8 mouse cellular contexts compared by ENCODE assay signal in genomic region chr3:89159211-89159610, GRCm38 (mm10). TPM values are rescaled to one million over a fixed set of nuclear protein-coding genes. Genes with fewer than 3 reads are reported as not detected.
DNase-seq lines count a peak whose midpoint lies in the region; ATAC-seq and TF ChIP-seq lines count a peak whose summit lies in the region.

No protein-coding gene starts in this region.

- H3K4me1 ChIP-seq in embryonic facial prominence, embryonic 12.5 days, result peaks cover 19% of the 10 kb centered on the region
- peaks cover 11% of the 10 kb centered on the region for H3K4me1 ChIP-seq in limb, embryonic 14.5 days (ENCODE audit: control insufficient read depth, insufficient read depth, low read length)
- peaks cover 34% of the 10 kb centered on the region for H3K4me1 ChIP-seq in midbrain, embryonic 15.5 days

- no peaks in the 10 kb centered on the region for H3K9me3 ChIP-seq in embryonic facial prominence, embryonic 12.5 days
- H3K9me3 ChIP-seq in limb, embryonic 14.5 days (ENCODE audit: control insufficient read depth, low read length), result no peaks in the 10 kb centered on the region
- H3K9me3 ChIP-seq in midbrain, embryonic 15.5 days, result no peaks in the 10 kb centered on the region

- DNase-seq in 3T3-L1 (ENCODE audit: low read depth, low spot score) (peak; percentile 41), ES-CJ7 (ENCODE audit: low read depth, low spot score) (peak; percentile 67)
- DNase-seq in limb, embryonic 14.5 days (ENCODE audit: low spot score), result peak; percentile 40
- peak; percentile 68 for DNase-seq in urinary bladder, postnatal 25 days (ENCODE audit: low spot score)
- no peak for DNase-seq in c-Kit-positive CD71-positive TER-119-positive erythroid progenitor cells, embryonic 14.5 days (ENCODE audit: low spot score)

- no peak for TF ChIP-seq POLR2A in limb, embryonic 14.5 days (IDR thresholded peaks at IDR 0.05; ENCODE audit: borderline replicate concordance, extremely low read depth, insufficient read depth, insufficient read length)

- H3K4me2 ChIP-seq in embryonic facial prominence, embryonic 12.5 days (replicated peaks), result peak overlapping the region; percentile 98
- peak overlapping the region; percentile 96 for H3K4me2 ChIP-seq in limb, embryonic 14.5 days (replicated peaks; ENCODE audit: low read depth, low read length, severe bottlenecking)
- H3K4me2 ChIP-seq in midbrain, embryonic 15.5 days, result peak overlapping the region; percentile 89

- ATAC-seq in embryonic facial prominence, embryonic 12.5 days (ENCODE audit: insufficient number of reproducible peaks, insufficient read depth, low FRiP score, low TSS enrichment), result no peak
- ATAC-seq in hematopoietic stem cell, adult 5-6 weeks (replicated peaks in 1 of 2; ENCODE audit: insufficient read depth in 1 of 2, low FRiP score in 2 of 2, low TSS enrichment in 1 of 2, low read depth in 1 of 2, poor library complexity in 2 of 2, severe bottlenecking in 2 of 2), result peak; percentile 39 to 57; a peak in 3 of 4 replicates
- ATAC-seq in limb, embryonic 14.5 days (ENCODE audit: low FRiP score, low read depth), result no peak
- peak; percentile 41; the same call in 1 of the 2 replicates for ATAC-seq in midbrain, embryonic 15.5 days (replicated peaks)

- peaks cover 20% of the 10 kb centered on the region for H3K27me3 ChIP-seq in embryonic facial prominence, embryonic 12.5 days
- peaks cover 17% of the 10 kb centered on the region for H3K27me3 ChIP-seq in limb, embryonic 14.5 days (ENCODE audit: control insufficient read depth, insufficient read depth, low read length)
- no peaks in the 10 kb centered on the region for H3K27me3 ChIP-seq in midbrain, embryonic 15.5 days (replicated peaks)

- no peak overlapping the region for H3K9ac ChIP-seq in embryonic facial prominence, embryonic 12.5 days
- H3K9ac ChIP-seq in limb, embryonic 14.5 days (ENCODE audit: low read depth, low read length, severe bottlenecking), result no peak overlapping the region
- peak overlapping the region; percentile 76 for H3K9ac ChIP-seq in midbrain, embryonic 15.5 days

- WGBS in embryonic facial prominence, embryonic 12.5 days, result 3% methylated on average over 13 of the region's 13 CpGs
- WGBS in limb, embryonic 14.5 days, result 4% methylated on average over 13 of the region's 13 CpGs
- under 1% methylated on average over 13 of the region's 13 CpGs for WGBS in midbrain, embryonic 15.5 days

- H3K4me3 ChIP-seq in embryonic facial prominence, embryonic 12.5 days, result peak overlapping the region; percentile 61
- peak overlapping the region; percentile 55 for H3K4me3 ChIP-seq in limb, embryonic 14.5 days (replicated peaks; ENCODE audit: low read length)
- peak overlapping the region; percentile 88 for H3K4me3 ChIP-seq in midbrain, embryonic 15.5 days

- no peak overlapping the region for H3K27ac ChIP-seq in embryonic facial prominence, embryonic 12.5 days
- no peak overlapping the region for H3K27ac ChIP-seq in limb, embryonic 14.5 days (replicated peaks; ENCODE audit: low read depth, low read length)
- peak overlapping the region; percentile 75 for H3K27ac ChIP-seq in midbrain, embryonic 15.5 days

- no peaks in the 10 kb centered on the region for H3K36me3 ChIP-seq in embryonic facial prominence, embryonic 12.5 days
- H3K36me3 ChIP-seq in limb, embryonic 14.5 days (ENCODE audit: control insufficient read depth, insufficient read depth, low read length), result no peaks in the 10 kb centered on the region
- no peaks in the 10 kb centered on the region for H3K36me3 ChIP-seq in midbrain, embryonic 15.5 days (replicated peaks)

RNA-seq across cellular contexts. Expression of gene Hcn3, which starts 0.8 kb away (rescaled TPM):
- polyA plus RNA-seq in embryonic facial prominence, embryonic 12.5 days (2016; fragmentation: Nextera tagmentation; extraction: Ambion mirVana), result 3.9 and 4.4 TPM in 2 replicates
- 1.5 and 3.5 TPM in 2 replicates for total RNA-seq in hematopoietic stem cell, adult 5-6 weeks (2017)
- 4.6 and 8.9 TPM in 2 replicates for polyA plus RNA-seq in limb, embryonic 14.5 days (2012; rRNA removed)
- 1.5 and 1.6 TPM in 2 replicates for polyA plus RNA-seq in limb, embryonic 14.5 days (2014; fragmentation: Nextera tagmentation; extraction: Ambion mirVana)
- polyA plus RNA-seq in midbrain, embryonic 15.5 days (2015; fragmentation: Nextera tagmentation; extraction: Ambion mirVana), result 59.6 and 59.8 TPM in 2 replicates

RNA-seq across cellular contexts. Expression of gene Clk2, which starts 5.4 kb away (rescaled TPM):
- polyA plus RNA-seq in embryonic facial prominence, embryonic 12.5 days (2016; fragmentation: Nextera tagmentation; extraction: Ambion mirVana), result 51.3 and 52.6 TPM in 2 replicates
- total RNA-seq in hematopoietic stem cell, adult 5-6 weeks (2017), result 73.3 and 87.2 TPM in 2 replicates
- 152 and 155 TPM in 2 replicates for polyA plus RNA-seq in limb, embryonic 14.5 days (2012; rRNA removed)
- 26.5 and 34.2 TPM in 2 replicates for polyA plus RNA-seq in limb, embryonic 14.5 days (2014; fragmentation: Nextera tagmentation; extraction: Ambion mirVana)
- 22.4 and 26.7 TPM in 2 replicates for polyA plus RNA-seq in midbrain, embryonic 15.5 days (2015; fragmentation: Nextera tagmentation; extraction: Ambion mirVana)

RNA-seq across cellular contexts. Expression of gene Scamp3, which starts 18.1 kb away (rescaled TPM):
- 108 and 109 TPM in 2 replicates for polyA plus RNA-seq in embryonic facial prominence, embryonic 12.5 days (2016; fragmentation: Nextera tagmentation; extraction: Ambion mirVana)
- 23.5 and 23.8 TPM in 2 replicates for total RNA-seq in hematopoietic stem cell, adult 5-6 weeks (2017)
- 114 and 156 TPM in 2 replicates for polyA plus RNA-seq in limb, embryonic 14.5 days (2012; rRNA removed)
- polyA plus RNA-seq in limb, embryonic 14.5 days (2014; fragmentation: Nextera tagmentation; extraction: Ambion mirVana), result 93.9 and 96.0 TPM in 2 replicates
- polyA plus RNA-seq in midbrain, embryonic 15.5 days (2015; fragmentation: Nextera tagmentation; extraction: Ambion mirVana), result 144 and 146 TPM in 2 replicates

RNA-seq across cellular contexts. Expression of gene Pklr, which starts 23.3 kb away (rescaled TPM):
- 0.27 and 1.0 TPM in 2 replicates for polyA plus RNA-seq in embryonic facial prominence, embryonic 12.5 days (2016; fragmentation: Nextera tagmentation; extraction: Ambion mirVana)
- total RNA-seq in hematopoietic stem cell, adult 5-6 weeks (2017), result 1.9 and 15.5 TPM in 2 replicates
- polyA plus RNA-seq in limb, embryonic 14.5 days (2012; rRNA removed), result 0.27 and 0.50 TPM in 2 replicates
- polyA plus RNA-seq in limb, embryonic 14.5 days (2014; fragmentation: Nextera tagmentation; extraction: Ambion mirVana), result 0.14 and 0.23 TPM in 2 replicates
- 0.05 and 0.14 TPM in 2 replicates for polyA plus RNA-seq in midbrain, embryonic 15.5 days (2015; fragmentation: Nextera tagmentation; extraction: Ambion mirVana)

RNA-seq across cellular contexts. Expression of gene Fam189b, which starts 23.7 kb away (rescaled TPM):
- 30.9 and 37.2 TPM in 2 replicates for polyA plus RNA-seq in embryonic facial prominence, embryonic 12.5 days (2016; fragmentation: Nextera tagmentation; extraction: Ambion mirVana)
- total RNA-seq in hematopoietic stem cell, adult 5-6 weeks (2017), result 7.3 and 8.0 TPM in 2 replicates
- 95.5 and 124 TPM in 2 replicates for polyA plus RNA-seq in limb, embryonic 14.5 days (2012; rRNA removed)
- 34.5 and 34.8 TPM in 2 replicates for polyA plus RNA-seq in limb, embryonic 14.5 days (2014; fragmentation: Nextera tagmentation; extraction: Ambion mirVana)
- 33.5 and 37.5 TPM in 2 replicates for polyA plus RNA-seq in midbrain, embryonic 15.5 days (2015; fragmentation: Nextera tagmentation; extraction: Ambion mirVana)

Comparison
In these comparisons a context has a peak if more than half of its experiments do, and no peak if none do; other contexts are left out.
1. ATAC-seq: peak in hematopoietic stem cell, adult 5-6 weeks (2 of 2) and midbrain, embryonic 15.5 days (single experiment); none in embryonic facial prominence, embryonic 12.5 days (single experiment) and limb, embryonic 14.5 days (single experiment).
2. Peak in every context shown above with its lines, with median percentiles within 50 percentile points of each other: H3K4me2 ChIP-seq and H3K4me3 ChIP-seq.